Mouse (Mus musculus) heart, adult 11 months (tissue): ENCODE data around the gene C1ra.
"Not testable (repeated sequence)": the region's sequence is repeated elsewhere in the genome, so short reads cannot be mapped to it uniquely, and the experiment has no call there.

Source experiments
- DNase-seq: peaks from one replicate; pipeline ENCODE4 v3.0.0; 2022

C1ra gene

GRCm38 (mm10) chr6:124485414-124486144 lies 26.6 kb upstream of the C1ra start:
- no peak for DNase-seq

GRCm38 (mm10) chr6:124487509-124487908 lies 24.7 kb upstream of the C1ra start:
- DNase-seq = no peak

GRCm38 (mm10) chr6:124488952-124489351 lies 23.3 kb upstream of the C1ra start:
- no peak for DNase-seq

GRCm38 (mm10) chr6:124491427-124491826 lies 20.8 kb upstream of the C1ra start:
- no peak for DNase-seq

- DNase-seq = peak; percentile 99
These were observed 19.2 kb upstream of the C1ra start, which contains the start of gene C1rl for GRCm38 (mm10) chr6:124492842-124493561. Gene C1rl (plus strand): TSS chr6:124493113.

GRCm38 (mm10) chr6:124493886-124494285 lies 18.3 kb upstream of the C1ra start:
- DNase-seq = peak; percentile 94

GRCm38 (mm10) chr6:124496054-124496453 lies 16.2 kb upstream of the C1ra start:
- DNase-seq = no peak

GRCm38 (mm10) chr6:124499914-124500566 lies 12.2 kb upstream of the C1ra start:
- no peak for DNase-seq

GRCm38 (mm10) chr6:124501473-124501872 lies 10.7 kb upstream of the C1ra start:
- DNase-seq = no peak

GRCm38 (mm10) chr6:124502021-124502420 lies 10.2 kb upstream of the C1ra start:
- DNase-seq = no peak

- peak; percentile 94 for DNase-seq
These were observed 7.2 kb upstream of the C1ra start for GRCm38 (mm10) chr6:124505028-124505427.

- DNase-seq = no peak
These were observed 5.2 kb upstream of the C1ra start for GRCm38 (mm10) chr6:124506991-124507390.

- DNase-seq = no peak
These were observed 3.9 kb upstream of the C1ra start for GRCm38 (mm10) chr6:124508292-124508691.

- not testable (repeated sequence) for DNase-seq
These were observed 3.0 kb upstream of the C1ra start for GRCm38 (mm10) chr6:124509192-124509591.

GRCm38 (mm10) chr6:124511936-124512335 lies 269 bp upstream of the C1ra start:
- no peak for DNase-seq

GRCm38 (mm10) chr6:124517733-124518132 lies 5.5 kb downstream of the C1ra start:
- DNase-seq = not testable (repeated sequence)

GRCm38 (mm10) chr6:124522082-124522481 lies 9.9 kb downstream of the C1ra start:
- DNase-seq = not testable (repeated sequence)

GRCm38 (mm10) chr6:124527881-124528280 lies 15.7 kb downstream of the C1ra start:
- DNase-seq = no peak

GRCm38 (mm10) chr6:124531077-124531476 lies 18.9 kb downstream of the C1ra start:
- peak; percentile 70 for DNase-seq

GRCm38 (mm10) chr6:124536125-124536829 lies 24.1 kb downstream of the C1ra start:
- DNase-seq = peak; percentile 66

- DNase-seq = peak; percentile 79
These were observed 29.0 kb downstream of the C1ra start for GRCm38 (mm10) chr6:124541176-124541575.

GRCm38 (mm10) chr6:124542284-124542683 lies 30.1 kb downstream of the C1ra start, which contains the start of gene C1s1:
Gene C1s1 (minus strand): TSS chr6:124542359.
- peak; percentile 97 for DNase-seq

GRCm38 (mm10) chr6:124544466-124544865 lies 32.3 kb downstream of the C1ra start:
- DNase-seq = peak; percentile 90
